Mouse (Mus musculus): ENCODE data around the gene Rab35. TPM values are rescaled to one million over a fixed set of nuclear protein-coding genes. Genes with fewer than 3 reads are reported as not detected.

The Rab35 gene
- 16.1 and 16.7 TPM in 2 replicates for polyA plus RNA-seq (2016; fragmentation: Nextera tagmentation; extraction: Ambion mirVana)

- under 1% methylated on average over 52 of the region's 125 CpGs for WGBS
- Histone ChIP-seq H3K9ac (peak within 1 kb of the TSS; percentile 93), H3K27me3 (no peaks in the 10 kb centered on the region), H3K9me3 (no peaks in the 10 kb centered on the region), H3K27ac (peak within 1 kb of the TSS; percentile 95), H3K36me3 (replicated peaks) (no peaks in the 10 kb centered on the region), H3K4me3 (replicated peaks) (peak within 1 kb of the TSS; percentile 83), H3K4me1 (peaks cover 51% of the 10 kb centered on the region), H3K4me2 (peak within 1 kb of the TSS; percentile 75)
- ATAC-seq (ENCODE audit: low FRiP score) = peak; percentile 89
Observed at GRCm38 (mm10) chr5:115631505-115632357, at the start of gene Rab35. Gene Rab35 (plus strand): TSS chr5:115631908.

GRCm38 (mm10) chr5:115585616-115586015 lies 46.1 kb upstream of the Rab35 start:
- Histone ChIP-seq H3K9me3 (peaks cover 10% of the 10 kb centered on the region), H3K36me3 (replicated peaks) (peaks cover 97% of the 10 kb centered on the region)

GRCm38 (mm10) chr5:115586166-115586565 lies 45.5 kb upstream of the Rab35 start:
- Histone ChIP-seq H3K36me3 (replicated peaks) (peaks cover 97% of the 10 kb centered on the region), H3K4me1 (no peaks in the 10 kb centered on the region), H3K4me3 (replicated peaks) (no peak overlapping the region), H3K4me2 (no peak overlapping the region), H3K9ac (no peak overlapping the region), H3K9me3 (peaks cover 10% of the 10 kb centered on the region), H3K27ac (0 out of 2 replicates have a peak overlapping the region, but pooled peaks have one; percentile 25), H3K27me3 (no peaks in the 10 kb centered on the region)
- WGBS = 33% methylated on average over 15 of the region's 15 CpGs
- no peak; the same call in 1 of the 2 replicates for ATAC-seq (ENCODE audit: low FRiP score)

More at GRCm38 (mm10) chr5:115585616-115586015, 46.1 kb upstream of the Rab35 start:
- no peak for ATAC-seq (ENCODE audit: low FRiP score)
- 0 out of 2 replicates have a peak overlapping the region, but pooled peaks have one; percentile 25 for H3K27ac ChIP-seq
- H3K4me2 ChIP-seq = no peak overlapping the region
- no peak overlapping the region for H3K9ac ChIP-seq
- no peaks in the 10 kb centered on the region for H3K27me3 ChIP-seq
- no peaks in the 10 kb centered on the region for H3K4me1 ChIP-seq
- no peak overlapping the region for H3K4me3 ChIP-seq (replicated peaks)
- WGBS = 85% methylated on average over 12 of the region's 12 CpGs

DNA sequence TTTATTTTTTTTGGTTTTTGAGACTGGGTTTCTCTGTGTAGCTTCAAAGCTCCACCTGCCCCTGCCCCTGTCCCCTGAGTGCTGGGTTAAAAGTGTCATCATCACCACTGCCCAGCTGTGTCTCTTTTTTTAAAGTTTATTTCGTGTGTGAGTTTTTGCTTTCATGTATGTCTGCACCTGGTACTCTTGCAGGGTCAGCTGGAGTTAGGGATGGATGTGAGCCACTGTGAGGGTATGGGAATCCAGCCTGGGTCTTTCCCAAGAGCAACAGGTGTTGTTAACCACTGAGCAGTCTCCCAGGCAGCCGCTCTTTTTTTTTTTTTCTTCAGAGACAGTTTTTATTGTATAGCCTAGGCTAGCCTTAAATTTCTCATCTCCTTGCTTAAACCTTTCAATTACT lies 44.9 kb upstream of the Rab35 start:
- ATAC-seq (ENCODE audit: low FRiP score) = no peak
- WGBS = 90% methylated on average over 2 of the region's 2 CpGs
- H3K9ac ChIP-seq = no peak overlapping the region
- no peaks in the 10 kb centered on the region for H3K4me1 ChIP-seq
- no peak overlapping the region for H3K4me2 ChIP-seq
- H3K4me3 ChIP-seq (replicated peaks) = no peak overlapping the region
- peaks cover 10% of the 10 kb centered on the region for H3K9me3 ChIP-seq
- 0 out of 2 replicates have a peak overlapping the region, but pooled peaks have one; percentile 3 for H3K27ac ChIP-seq
- no peaks in the 10 kb centered on the region for H3K27me3 ChIP-seq
- peaks cover 97% of the 10 kb centered on the region for H3K36me3 ChIP-seq (replicated peaks)

DNA sequence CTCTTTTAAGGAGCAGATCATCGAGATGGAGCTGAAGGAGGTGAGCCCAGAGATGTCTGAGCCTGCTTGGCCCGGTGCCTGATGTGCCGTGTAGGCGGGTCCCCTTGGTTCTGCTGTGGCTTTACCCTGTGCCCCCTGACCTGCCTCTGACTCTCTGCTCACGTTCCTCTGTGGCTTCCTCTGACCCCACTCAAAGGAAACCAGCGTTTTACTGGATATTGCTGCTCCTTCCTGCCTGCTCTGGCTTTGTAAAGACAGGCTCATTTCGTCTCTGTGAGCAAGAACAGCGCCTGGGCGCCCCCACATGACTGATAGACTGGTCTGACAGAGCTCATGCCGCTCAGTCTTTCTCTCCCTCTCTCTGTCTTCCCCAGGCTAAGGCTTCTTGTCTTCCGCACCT lies 40.7 kb upstream of the Rab35 start:
- H3K9me3 ChIP-seq = no peaks in the 10 kb centered on the region
- no peak overlapping the region for H3K9ac ChIP-seq
- no peaks in the 10 kb centered on the region for H3K4me1 ChIP-seq
- no peak overlapping the region for H3K4me3 ChIP-seq (replicated peaks)
- ATAC-seq (ENCODE audit: low FRiP score) = no peak
- peaks cover 97% of the 10 kb centered on the region for H3K36me3 ChIP-seq (replicated peaks)
- H3K27me3 ChIP-seq = no peaks in the 10 kb centered on the region
- no peak overlapping the region for H3K27ac ChIP-seq
- no peak overlapping the region for H3K4me2 ChIP-seq
- 87% methylated on average over 11 of the region's 11 CpGs for WGBS

DNA sequence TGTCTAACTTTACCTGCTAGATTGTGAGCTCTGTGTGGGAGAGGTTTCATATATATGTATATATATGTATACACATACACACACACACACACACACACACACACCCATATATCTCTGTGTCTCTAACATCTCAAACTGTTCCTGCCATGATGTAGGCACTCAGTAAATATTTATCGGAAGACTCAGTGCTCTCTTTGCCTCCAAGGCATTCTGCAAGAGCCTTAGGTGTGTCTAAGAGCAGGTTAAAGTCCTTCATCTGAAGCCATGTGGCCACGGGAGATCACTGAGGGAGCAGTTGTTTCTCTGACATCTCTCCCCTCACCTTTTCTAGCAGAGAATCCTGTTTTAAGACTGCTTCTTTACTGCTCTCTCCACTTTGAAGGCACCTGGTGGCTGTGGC lies 40.2 kb upstream of the Rab35 start:
- Histone ChIP-seq H3K36me3 (replicated peaks) (peaks cover 97% of the 10 kb centered on the region), H3K4me3 (replicated peaks) (no peak overlapping the region), H3K9ac (no peak overlapping the region), H3K9me3 (no peaks in the 10 kb centered on the region), H3K27me3 (no peaks in the 10 kb centered on the region), H3K4me2 (no peak overlapping the region), H3K4me1 (no peaks in the 10 kb centered on the region), H3K27ac (no peak overlapping the region)
- 95% methylated on average over 2 of the region's 2 CpGs for WGBS
- ATAC-seq (ENCODE audit: low FRiP score) = no peak

DNA sequence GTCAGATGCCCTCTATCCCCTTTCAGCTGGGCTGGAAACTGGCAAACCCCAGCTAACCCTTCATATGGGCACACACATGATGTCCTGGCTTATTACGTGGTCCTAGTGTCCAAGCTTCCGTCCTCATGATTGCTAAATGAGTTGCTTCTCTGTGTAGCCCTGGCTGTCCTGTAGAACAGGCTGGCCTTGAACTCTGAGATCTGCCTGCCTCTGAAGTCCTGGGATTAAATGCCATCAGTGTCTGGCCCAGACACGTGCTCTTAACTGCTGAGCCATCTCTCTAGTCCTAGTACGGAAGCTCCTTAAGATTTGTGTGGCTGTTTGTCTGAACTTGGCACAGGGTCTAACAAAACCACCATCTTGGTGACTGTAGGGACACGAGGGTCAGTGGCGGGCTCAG lies 28.1 kb upstream of the Rab35 start:
- 95% methylated on average over 6 of the region's 6 CpGs for WGBS
- ATAC-seq (ENCODE audit: low FRiP score) = no peak
- Histone ChIP-seq H3K4me3 (replicated peaks) (no peak overlapping the region), H3K9ac (no peak overlapping the region), H3K36me3 (replicated peaks) (peaks cover 88% of the 10 kb centered on the region), H3K4me2 (no peak overlapping the region), H3K4me1 (no peaks in the 10 kb centered on the region), H3K9me3 (no peaks in the 10 kb centered on the region), H3K27me3 (no peaks in the 10 kb centered on the region), H3K27ac (no peak overlapping the region)

GRCm38 (mm10) chr5:115611566-115611965 lies 20.1 kb upstream of the Rab35 start:
- Histone ChIP-seq H3K36me3 (replicated peaks) (peaks cover 97% of the 10 kb centered on the region), H3K4me2 (no peak overlapping the region), H3K4me1 (no peaks in the 10 kb centered on the region), H3K27me3 (no peaks in the 10 kb centered on the region), H3K4me3 (replicated peaks) (no peak overlapping the region), H3K27ac (no peak overlapping the region), H3K9me3 (no peaks in the 10 kb centered on the region), H3K9ac (no peak overlapping the region)
- 95% methylated on average over 11 of the region's 11 CpGs for WGBS
- ATAC-seq (ENCODE audit: low FRiP score) = no peak

DNA sequence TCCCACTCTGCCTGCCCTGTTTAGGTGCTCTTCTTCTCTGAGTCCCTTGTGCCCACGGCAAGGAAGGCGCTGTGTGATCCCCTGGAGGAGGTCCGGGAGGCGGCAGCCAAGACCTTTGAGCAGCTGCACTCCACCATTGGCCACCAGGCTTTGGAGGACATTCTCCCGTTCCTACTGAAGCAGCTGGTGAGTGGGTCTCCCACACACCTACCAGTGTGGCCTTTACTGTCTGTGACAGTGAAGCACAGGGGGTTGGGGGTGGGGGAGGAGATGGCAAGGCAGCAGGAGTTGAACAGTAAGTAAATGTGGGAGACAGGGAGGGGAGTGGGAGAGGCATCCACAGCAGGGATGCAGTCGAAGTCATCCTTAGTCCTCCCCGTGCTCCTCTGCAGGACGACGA lies 18.4 kb upstream of the Rab35 start:
- WGBS = 88% methylated on average over 9 of the region's 9 CpGs
- Histone ChIP-seq H3K4me1 (no peaks in the 10 kb centered on the region), H3K4me2 (no peak overlapping the region), H3K9me3 (no peaks in the 10 kb centered on the region), H3K27me3 (no peaks in the 10 kb centered on the region), H3K9ac (no peak overlapping the region), H3K27ac (no peak overlapping the region), H3K36me3 (replicated peaks) (peaks cover 100% of the 10 kb centered on the region), H3K4me3 (replicated peaks) (no peak overlapping the region)
- ATAC-seq (ENCODE audit: low FRiP score) = no peak

DNA sequence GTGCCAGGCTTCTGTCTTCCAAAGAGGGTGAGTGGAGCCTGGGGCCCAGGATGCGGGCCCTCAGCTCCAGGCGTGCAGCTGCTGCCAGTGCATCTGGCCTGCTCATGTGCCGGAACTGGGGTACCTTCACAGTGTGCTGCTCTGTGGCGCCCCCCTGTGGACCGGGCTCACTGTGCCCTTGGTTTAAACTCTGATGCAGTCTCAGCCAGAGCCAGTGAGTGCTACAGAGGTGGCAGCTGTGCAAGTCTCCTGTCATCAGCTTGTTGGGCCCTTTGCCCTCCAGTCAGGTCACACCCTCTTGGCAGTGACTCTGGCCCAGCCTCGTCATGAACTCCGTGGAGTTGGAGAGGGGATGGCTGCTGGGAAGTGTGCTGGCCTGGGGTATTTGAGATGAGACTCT lies 16.8 kb upstream of the Rab35 start:
- Histone ChIP-seq H3K9me3 (no peaks in the 10 kb centered on the region), H3K4me2 (no peak overlapping the region), H3K4me1 (no peaks in the 10 kb centered on the region), H3K27ac (no peak overlapping the region), H3K9ac (no peak overlapping the region), H3K27me3 (no peaks in the 10 kb centered on the region), H3K4me3 (replicated peaks) (no peak overlapping the region), H3K36me3 (replicated peaks) (peaks cover 100% of the 10 kb centered on the region)
- ATAC-seq (ENCODE audit: low FRiP score) = no peak
- 84% methylated on average over 7 of the region's 7 CpGs for WGBS

DNA sequence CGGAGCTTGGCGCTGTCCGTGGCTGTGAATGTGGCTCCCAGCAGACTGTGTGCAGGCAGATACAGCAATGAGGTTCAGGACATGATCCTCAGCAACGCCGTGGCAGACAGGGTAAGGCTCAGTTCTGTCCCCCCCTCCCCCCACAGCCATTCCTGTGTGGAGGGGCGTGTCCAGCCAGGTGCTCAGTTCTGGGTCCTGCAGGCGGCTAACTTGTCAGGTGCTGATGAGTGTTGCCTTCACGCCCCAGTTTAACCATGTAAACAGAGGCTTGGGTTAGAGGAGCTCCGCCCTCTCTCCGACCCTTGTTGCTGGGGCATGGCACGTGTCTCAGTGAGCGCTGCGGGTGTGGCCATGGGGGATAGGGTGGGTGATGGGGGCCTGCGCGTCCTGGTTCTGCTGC lies 12.0 kb upstream of the Rab35 start:
- Histone ChIP-seq H3K27ac (no peak overlapping the region), H3K36me3 (replicated peaks) (peaks cover 79% of the 10 kb centered on the region)

DNA sequence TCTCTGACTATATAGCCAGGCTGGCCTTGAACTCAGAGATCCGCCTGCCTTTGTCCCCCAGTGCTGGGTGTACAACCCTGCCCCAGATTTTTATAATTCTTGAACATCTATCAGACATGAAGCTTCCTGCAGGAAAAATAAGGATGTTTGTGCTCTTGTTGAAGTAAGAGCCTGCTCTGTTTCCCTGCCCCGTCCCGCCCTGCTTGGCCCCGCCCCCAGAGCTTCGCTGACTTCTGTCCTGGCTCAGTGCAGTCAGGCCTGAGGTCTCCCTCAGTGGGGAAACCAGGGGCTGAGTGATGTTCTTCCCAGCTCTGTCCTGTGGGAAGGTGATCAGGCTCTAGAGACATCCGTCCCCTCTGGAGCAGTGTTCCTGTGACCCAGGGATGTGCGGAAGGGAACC lies 9.0 kb upstream of the Rab35 start:
- no peak overlapping the region for H3K4me3 ChIP-seq (replicated peaks)
- no peak for ATAC-seq (ENCODE audit: low FRiP score)
- no peaks in the 10 kb centered on the region for H3K27me3 ChIP-seq
- H3K4me1 ChIP-seq = no peaks in the 10 kb centered on the region
- H3K9ac ChIP-seq = no peak overlapping the region
- 91% methylated on average over 7 of the region's 7 CpGs for WGBS
- H3K9me3 ChIP-seq = no peaks in the 10 kb centered on the region
- H3K27ac ChIP-seq = no peak overlapping the region
- H3K4me2 ChIP-seq = no peak overlapping the region
- peaks cover 49% of the 10 kb centered on the region for H3K36me3 ChIP-seq (replicated peaks)

More for the DNA sequence above, 12.0 kb upstream of the Rab35 start:
- Histone ChIP-seq H3K9ac (no peak overlapping the region), H3K4me3 (replicated peaks) (no peak overlapping the region), H3K4me2 (no peak overlapping the region), H3K9me3 (no peaks in the 10 kb centered on the region), H3K27me3 (no peaks in the 10 kb centered on the region), H3K4me1 (no peaks in the 10 kb centered on the region)
- ATAC-seq (ENCODE audit: low FRiP score) = no peak
- 95% methylated on average over 15 of the region's 15 CpGs for WGBS
